ENCODE assay signal across 9 mouse cellular contexts in the genomic region with DNA sequence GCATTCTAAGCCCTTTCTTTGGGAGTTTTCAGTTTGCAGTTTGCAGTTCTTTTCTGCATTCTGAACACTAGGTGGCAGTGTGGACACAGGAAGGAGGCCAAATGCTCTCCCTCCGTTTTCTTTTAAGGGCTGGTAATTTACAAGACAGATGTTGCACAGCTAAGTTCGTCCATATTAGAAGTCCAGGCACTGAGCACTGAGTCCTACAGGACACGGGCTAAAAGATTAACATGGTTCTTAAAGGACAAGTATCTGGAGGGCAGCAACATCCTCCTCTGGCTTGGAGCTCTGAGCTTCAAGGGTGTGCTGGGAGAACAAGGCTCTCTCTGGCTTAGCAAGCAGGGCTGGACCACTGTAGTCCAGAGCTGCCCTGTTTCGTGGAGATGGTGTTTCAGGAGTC.
DNase-seq lines count a peak whose midpoint lies in the region; ATAC-seq and TF ChIP-seq lines count a peak whose summit lies in the region.
"Had no signal": no experiment of that assay in that cellular context is flagged by ENCODE, and none has a peak within 500 bp of the region (broad histone marks: within the 10 kb centered on the region; RNA-seq: fewer than 3 reads in every experiment).

No protein-coding gene starts in this region.

- peaks cover 4% of the 10 kb centered on the region; the same call in 1 of the 2 replicates for H3K4me1 ChIP-seq in embryonic facial prominence, embryonic 15.5 days
- H3K4me1 ChIP-seq in midbrain, embryonic 13.5 days (replicated peaks): peaks cover 4% of the 10 kb centered on the region; the same call in 1 of the 2 replicates

- TF ChIP-seq CTCF in left cerebral cortex, adult 2 months (IDR thresholded peaks at IDR 0.05): peak; percentile 91

- H3K9me3 ChIP-seq in embryonic facial prominence, embryonic 15.5 days (replicated peaks): no peaks in the 10 kb centered on the region
- H3K9me3 ChIP-seq in midbrain, embryonic 13.5 days: no peaks in the 10 kb centered on the region

- WGBS in embryonic facial prominence, embryonic 15.5 days: 4% methylated on average over 4 of the region's 4 CpGs
- 5% methylated on average over 4 of the region's 4 CpGs for WGBS in midbrain, embryonic 13.5 days

- no peaks in the 10 kb centered on the region for H3K36me3 ChIP-seq in embryonic facial prominence, embryonic 15.5 days
- no peaks in the 10 kb centered on the region for H3K36me3 ChIP-seq in midbrain, embryonic 13.5 days

- H3K4me3 ChIP-seq in left cerebral cortex, adult 2 months: no peak overlapping the region
- no peak overlapping the region for H3K4me3 ChIP-seq in embryonic facial prominence, embryonic 15.5 days (replicated peaks)
- H3K4me3 ChIP-seq in midbrain, embryonic 13.5 days (replicated peaks): 0 out of 2 replicates have a peak overlapping the region, but pooled peaks have one; percentile 3
- H3K4me3 ChIP-seq: erythroblast, embryonic 14.5 days had no signal

- no peak overlapping the region for H3K27ac ChIP-seq in left cerebral cortex, adult 2 months
- H3K27ac ChIP-seq in embryonic facial prominence, embryonic 15.5 days (replicated peaks): peak overlapping the region; percentile 30; the same call in 1 of the 2 replicates
- H3K27ac ChIP-seq in midbrain, embryonic 13.5 days: no peak overlapping the region

- H3K27me3 ChIP-seq in embryonic facial prominence, embryonic 15.5 days: no peaks in the 10 kb centered on the region; the same call in 1 of the 2 replicates
- 0 out of 2 replicates have a peak, but pooled peaks cover 7% of the 10 kb centered on the region for H3K27me3 ChIP-seq in midbrain, embryonic 13.5 days

- peak overlapping the region; percentile 31 for H3K4me2 ChIP-seq in embryonic facial prominence, embryonic 15.5 days (replicated peaks)
- H3K4me2 ChIP-seq in midbrain, embryonic 13.5 days (replicated peaks): peak overlapping the region; percentile 47

- ATAC-seq in embryonic facial prominence, embryonic 15.5 days (ENCODE audit: insufficient number of reproducible peaks, low FRiP score, low TSS enrichment, low read depth): no peak
- ATAC-seq in midbrain, embryonic 13.5 days: peak; percentile 63; the same call in 1 of the 2 replicates

- DNase-seq in left cerebral cortex, adult 2 months (ENCODE audit: extremely low spot score in 1 of 2, low spot score in 2 of 2): peak in 1 of 2 experiments; percentile 29
- no peak for DNase-seq in left cerebral cortex, adult 8-10 months (ENCODE audit: low spot score in 2 of 2)
- DNase-seq in WW6 (ENCODE audit: low read depth, low spot score): peak; percentile 22
- DNase-seq in heart, postnatal 14 days: peak; percentile 39 to 68
- DNase-seq in layer of hippocampus, postnatal 10 days (ENCODE audit: low spot score in 2 of 2): peak; percentile 37 to 59
- peak; percentile 29 for DNase-seq in thymus, postnatal 14 days

- no peak overlapping the region for H3K9ac ChIP-seq in embryonic facial prominence, embryonic 15.5 days
- no peak overlapping the region for H3K9ac ChIP-seq in midbrain, embryonic 13.5 days (replicated peaks)

- intact Hi-C loops in left cerebral cortex, adult 2 months (cut with DNase I): loop anchor here (10.0 kb wide), 2 partner anchors 792 to 1112 kb away; no protein-coding TSS in a partner anchor
- intact Hi-C loops in heart, postnatal 14 days (cut with DNase I): loop anchor here (10.0 kb wide), 1 partner anchor 288 kb away; a partner anchor contains a TSS

Comparison
In these comparisons a context has a peak if more than half of its experiments do, and no peak if none do; other contexts are left out.
1. DNase-seq: peak in WW6 (single experiment), heart, postnatal 14 days (2 of 2), layer of hippocampus, postnatal 10 days (2 of 2) and thymus, postnatal 14 days (single experiment); none in left cerebral cortex, adult 8-10 months (0 of 2).